In genomic region chr16:10307351-10307750, GRCm38 (mm10) we compare ENCODE assay signal across 20 mouse cellular contexts.
"Had no signal": no experiment of that assay in that cellular context is flagged by ENCODE, and none has a peak within 500 bp of the region (broad histone marks: within the 10 kb centered on the region; RNA-seq: fewer than 3 reads in every experiment).

No protein-coding gene starts in this region.

- DNase-seq: kidney, adult 9 months; kidney, postnatal 25 days; layer of hippocampus, adult 9-11 months; liver; lung, adult 18-20 months; midbrain, embryonic 14.5 days; right cerebral cortex, adult 18-20 months; right cerebral cortex, postnatal 14 days; spleen, adult 18-20 months; thymus, postnatal 25 days had no signal

- ATAC-seq: liver, embryonic 12.5 days had no signal

- H3K9me3 ChIP-seq: limb, embryonic 10.5 days; limb, embryonic 13.5 days; liver, embryonic 12.5 days; liver, embryonic 15.5 days; megakaryocyte, embryonic 14.5 days; stomach, embryonic 15.5 days had no signal

- H3K27ac ChIP-seq: kidney, postnatal 0 days; layer of hippocampus, adult 2 months; limb, embryonic 10.5 days; limb, embryonic 13.5 days; liver, embryonic 12.5 days; liver, embryonic 15.5 days; macrophage; stomach, embryonic 15.5 days had no signal

- H3K36me3 ChIP-seq: limb, embryonic 10.5 days; limb, embryonic 13.5 days; liver, embryonic 12.5 days; liver, embryonic 15.5 days; stomach, embryonic 15.5 days had no signal

- H3K4me2 ChIP-seq: limb, embryonic 13.5 days; liver, embryonic 12.5 days; liver, embryonic 15.5 days; midbrain, embryonic 11.5 days; stomach, embryonic 15.5 days had no signal

- H3K4me1 ChIP-seq: liver, embryonic 12.5 days; liver, embryonic 15.5 days; megakaryocyte, embryonic 14.5 days had no signal

- H3K27me3 ChIP-seq: stomach, embryonic 15.5 days had no signal

- H3K9ac ChIP-seq: limb, embryonic 13.5 days; liver, embryonic 12.5 days; liver, embryonic 15.5 days; stomach, embryonic 15.5 days had no signal

- H3K4me3 ChIP-seq: layer of hippocampus, adult 2 months; limb, embryonic 10.5 days; limb, embryonic 13.5 days; liver, embryonic 12.5 days; liver, embryonic 15.5 days; megakaryocyte, embryonic 14.5 days; stomach, embryonic 15.5 days had no signal
